Mouse (Mus musculus): ENCODE data around the gene RPS10-NUDT3. TPM values are rescaled to one million over a fixed set of nuclear protein-coding genes. Genes with fewer than 3 reads are reported as not detected.

Gene RPS10-NUDT3
- total RNA-seq, 2 experiments from 2014 or later: not detected

Other genes with a start within 250 kb of the RPS10-NUDT3 start
- under 1 TPM; 0.11 to 0.14 TPM for gene Grm4, start 113.8 kb downstream of the RPS10-NUDT3 start, total RNA-seq (2021)
- gene Hmga1, start 78.7 kb downstream of the RPS10-NUDT3 start, total RNA-seq (2021): 10 to 100 TPM; 41.2 to 45.0 TPM
- gene AI413582, start 69.5 kb downstream of the RPS10-NUDT3 start, total RNA-seq (2021): 10 to 100 TPM in 1 of 2 experiments, 1 to 10 TPM in 1; 7.4 to 10.4 TPM
- 100 to 1,000 TPM; 312 to 315 TPM for gene Nudt3, start 11.7 kb downstream of the RPS10-NUDT3 start, total RNA-seq (2021)
- gene Rps10, start 1.4 kb upstream of the RPS10-NUDT3 start, total RNA-seq (2021): 100 to 1,000 TPM; 533 to 572 TPM
- under 1 TPM in 1 of 2 experiments, not detected in 1; 0.49 TPM for gene Pacsin1, start 20.3 kb upstream of the RPS10-NUDT3 start, total RNA-seq (2021)
- gene Spdef, start 93.7 kb upstream of the RPS10-NUDT3 start, total RNA-seq (2021): not detected
- gene D17Wsu92e, start 185.4 kb upstream of the RPS10-NUDT3 start, total RNA-seq (2021): 100 to 1,000 TPM; 135 to 140 TPM
- 10 to 100 TPM; 56.8 to 57.4 TPM for gene Snrpc, start 202.9 kb upstream of the RPS10-NUDT3 start, total RNA-seq (2021)
- gene Uhrf1bp1, start 221.2 kb upstream of the RPS10-NUDT3 start, total RNA-seq (2021): 10 to 100 TPM; 17.1 to 17.9 TPM

Measured in heart, postnatal 36 days (tissue).